Mouse (Mus musculus) bone marrow, adult 2 months (tissue): ENCODE results near the gene Larp1.

Source experiments
- CTCF ChIP-seq: fragments of 200-500 bp; IDR thresholded peaks from 2 replicates; pipeline ENCODE4 v1.5.1; 2011; ENCODE audit warnings: low read length, control low read depth; ENCODE audit not compliant: control insufficient read depth, insufficient read depth
- POLR2A ChIP-seq: fragments of 200-500 bp; IDR thresholded peaks from 2 replicates; pipeline ENCODE4 v1.6.1; 2011; ENCODE audit warnings: low read depth, mild to moderate bottlenecking, control low read depth, low read length, borderline replicate concordance; ENCODE audit not compliant: control insufficient read depth

GRCm38 (mm10) chr11:58094766-58095165 lies 85.9 kb downstream of the Larp1 start:
- TF ChIP-seq CTCF (no peak), POLR2A (no peak)
